15 mouse cellular contexts compared by ENCODE assay signal in genomic region chr7:139391691-139392090, GRCm38 (mm10). TPM values are rescaled to one million over a fixed set of nuclear protein-coding genes. Genes with fewer than 3 reads are reported as not detected.
DNase-seq lines count a peak whose midpoint lies in the region; ATAC-seq and TF ChIP-seq lines count a peak whose summit lies in the region.
"Had no signal": no experiment of that assay in that cellular context is flagged by ENCODE, and none has a peak within 500 bp of the region (broad histone marks: within the 10 kb centered on the region; RNA-seq: fewer than 3 reads in every experiment).

No protein-coding gene starts in this region.

- H3K9ac ChIP-seq in heart, embryonic 13.5 days = peak overlapping the region; percentile 100
- no peak overlapping the region for H3K9ac ChIP-seq in lung, postnatal 0 days (replicated peaks; ENCODE audit: low read depth)
- no peak overlapping the region for H3K9ac ChIP-seq in stomach, embryonic 14.5 days (replicated peaks; ENCODE audit: low read depth, low read length)
- H3K9ac ChIP-seq: liver, embryonic 12.5 days; midbrain, embryonic 12.5 days had no signal

- peak overlapping the region; percentile 9; the same call in 1 of the 2 replicates for H3K27ac ChIP-seq in heart, embryonic 13.5 days (replicated peaks)
- no peak overlapping the region for H3K27ac ChIP-seq in lung, postnatal 0 days (ENCODE audit: low read length)
- no peak overlapping the region for H3K27ac ChIP-seq in stomach, embryonic 14.5 days (ENCODE audit: low read length)
- H3K27ac ChIP-seq: hindbrain, embryonic 10.5 days; liver, embryonic 12.5 days; midbrain, embryonic 12.5 days; neural tube, embryonic 13.5 days had no signal

- 53% methylated on average over 5 of the region's 5 CpGs for WGBS in heart, embryonic 13.5 days
- WGBS in lung, postnatal 0 days = 59% methylated on average over 5 of the region's 5 CpGs
- 61% methylated on average over 5 of the region's 5 CpGs for WGBS in stomach, embryonic 14.5 days

- DNase-seq in cerebellum, adult 11-12 months = peak; percentile 40
- no peak for DNase-seq in cerebellum, adult 8-10 months
- DNase-seq in heart, postnatal 25 days (ENCODE audit: low spot score) = no peak
- no peak for DNase-seq in lung, postnatal 0 days (ENCODE audit: low spot score)
- no peak for DNase-seq in lung, postnatal 4 days
- no peak for DNase-seq in retina, postnatal 1 day
- DNase-seq: adrenal gland, postnatal 10 days; kidney, adult 2 months; thymus, adult 2 months had no signal

- H3K9me3 ChIP-seq in heart, embryonic 13.5 days = no peaks in the 10 kb centered on the region
- H3K9me3 ChIP-seq in lung, postnatal 0 days (ENCODE audit: low read length) = no peaks in the 10 kb centered on the region
- H3K9me3 ChIP-seq in stomach, embryonic 14.5 days (ENCODE audit: control insufficient read depth, low read depth, low read length) = no peaks in the 10 kb centered on the region
- H3K9me3 ChIP-seq: hindbrain, embryonic 10.5 days; liver, embryonic 12.5 days; midbrain, embryonic 12.5 days; neural tube, embryonic 13.5 days had no signal

- H3K4me1 ChIP-seq in heart, embryonic 13.5 days = peaks cover 85% of the 10 kb centered on the region
- H3K4me1 ChIP-seq in lung, postnatal 0 days (ENCODE audit: insufficient read depth, low read depth, low read length) = peaks cover 42% of the 10 kb centered on the region
- peaks cover 41% of the 10 kb centered on the region for H3K4me1 ChIP-seq in stomach, embryonic 14.5 days (ENCODE audit: control insufficient read depth, insufficient read depth, low read length)

- intact Hi-C loops in heart, postnatal 25 days (cut with DNase I) = loop anchor here (2.0 to 5.0 kb wide), 2 partner anchors 41 to 81 kb away; no protein-coding TSS in a partner anchor

- H3K36me3 ChIP-seq in heart, embryonic 13.5 days = 0 out of 2 replicates have a peak, but pooled peaks cover 4% of the 10 kb centered on the region
- no peaks in the 10 kb centered on the region for H3K36me3 ChIP-seq in lung, postnatal 0 days (ENCODE audit: insufficient read depth, low read length)
- H3K36me3 ChIP-seq in stomach, embryonic 14.5 days (ENCODE audit: control insufficient read depth, insufficient read depth, low read length) = no peaks in the 10 kb centered on the region
- H3K36me3 ChIP-seq: hindbrain, embryonic 10.5 days; liver, embryonic 12.5 days; midbrain, embryonic 12.5 days; neural tube, embryonic 13.5 days had no signal

- H3K4me3 ChIP-seq in heart, embryonic 13.5 days = peak overlapping the region; percentile 88
- H3K4me3 ChIP-seq in lung, postnatal 0 days (ENCODE audit: low read depth, low read length) = peak overlapping the region; percentile 14; the same call in 1 of the 2 replicates
- H3K4me3 ChIP-seq in stomach, embryonic 14.5 days (ENCODE audit: low read depth, low read length) = no peak overlapping the region
- H3K4me3 ChIP-seq: hindbrain, embryonic 10.5 days; liver, embryonic 12.5 days; midbrain, embryonic 12.5 days; neural tube, embryonic 13.5 days had no signal

- no peak for TF ChIP-seq CTCF in lung, postnatal 0 days (IDR thresholded peaks at IDR 0.05)

- H3K4me2 ChIP-seq in heart, embryonic 13.5 days = peak overlapping the region; percentile 80
- peak overlapping the region; percentile 84 for H3K4me2 ChIP-seq in lung, postnatal 0 days (replicated peaks; ENCODE audit: low read depth, low read length)
- H3K4me2 ChIP-seq in stomach, embryonic 14.5 days (replicated peaks; ENCODE audit: low read depth, low read length) = peak overlapping the region; percentile 60
- H3K4me2 ChIP-seq: liver, embryonic 12.5 days; midbrain, embryonic 12.5 days had no signal

- ATAC-seq in heart, embryonic 13.5 days (ENCODE audit: extremely low read depth, insufficient number of reproducible peaks, low FRiP score, low TSS enrichment) = no peak
- no peak for ATAC-seq in lung, postnatal 0 days
- no peak for ATAC-seq in stomach, embryonic 14.5 days (ENCODE audit: insufficient number of reproducible peaks, insufficient read depth, low FRiP score, low read depth)
- ATAC-seq: liver, embryonic 12.5 days had no signal

- TF ChIP-seq EP300 in lung, postnatal 0 days (IDR thresholded peaks at IDR 0.05) = no peak

- H3K27me3 ChIP-seq in heart, embryonic 13.5 days (replicated peaks) = no peaks in the 10 kb centered on the region
- no peaks in the 10 kb centered on the region for H3K27me3 ChIP-seq in lung, postnatal 0 days (replicated peaks; ENCODE audit: insufficient read depth, low read length)
- no peaks in the 10 kb centered on the region for H3K27me3 ChIP-seq in stomach, embryonic 14.5 days (ENCODE audit: control insufficient read depth, insufficient read depth, low read length)
- H3K27me3 ChIP-seq: liver, embryonic 12.5 days; midbrain, embryonic 12.5 days; neural tube, embryonic 13.5 days had no signal

RNA-seq across cellular contexts. Expression of gene Inpp5a, which starts 2.8 kb away (rescaled TPM):
- 58.4 and 58.5 TPM in 2 replicates for polyA plus RNA-seq in heart, embryonic 13.5 days (2015; fragmentation: Nextera tagmentation; extraction: Ambion mirVana)
- 100 to 1,000 TPM; 292 to 306 TPM for total RNA-seq in heart, postnatal 25 days (2021)
- polyA plus RNA-seq in lung, postnatal 0 days (2015; fragmentation: Nextera tagmentation; extraction: Ambion mirVana) = 41.3 and 44.8 TPM in 2 replicates
- polyA plus RNA-seq in stomach, embryonic 14.5 days (2014; fragmentation: Nextera tagmentation; extraction: Ambion mirVana) = 46.2 and 51.9 TPM in 2 replicates
